Mouse (Mus musculus): ENCODE results near the gene Ogfod2. TPM values are rescaled to one million over a fixed set of nuclear protein-coding genes. Genes with fewer than 3 reads are reported as not detected.

Gene Ogfod2
- polyA plus RNA-seq, 1 experiment from 2014 or later, result 27.7 TPM

- no peak for ATAC-seq (ENCODE audit: insufficient read depth, low FRiP score)
Observed at GRCm38 (mm10) chr5:124122357-124122756, 10.3 kb downstream of the Ogfod2 start.

GRCm38 (mm10) chr5:124125093-124125492, 13.0 kb downstream of the Ogfod2 start:
- no peak overlapping the region for H3K4me2 ChIP-seq (ENCODE audit: low read depth, low read length)
- no peak overlapping the region for H3K9ac ChIP-seq (ENCODE audit: low read length)
- WGBS, result 78% methylated on average over 11 of the region's 11 CpGs
- H3K4me3 ChIP-seq (replicated peaks; ENCODE audit: low read length), result no peak overlapping the region
- H3K9me3 ChIP-seq (replicated peaks; ENCODE audit: control insufficient read depth, low read length), result no peaks in the 10 kb centered on the region
- H3K36me3 ChIP-seq (ENCODE audit: control insufficient read depth, insufficient read depth, low read length), result peaks cover 5% of the 10 kb centered on the region; the same call in 1 of the 2 replicates
- no peaks in the 10 kb centered on the region for H3K27me3 ChIP-seq (ENCODE audit: control insufficient read depth, insufficient read depth, low read length)
- no peak overlapping the region for H3K27ac ChIP-seq (ENCODE audit: low read length)
- no peak for ATAC-seq (ENCODE audit: insufficient read depth, low FRiP score)
- H3K4me1 ChIP-seq (ENCODE audit: control insufficient read depth, insufficient read depth, low read length), result no peaks in the 10 kb centered on the region

More at GRCm38 (mm10) chr5:124122357-124122756, 10.3 kb downstream of the Ogfod2 start:
- no peak overlapping the region for H3K4me3 ChIP-seq (replicated peaks; ENCODE audit: low read length)
- 86% methylated on average over 18 of the region's 18 CpGs for WGBS
- H3K36me3 ChIP-seq (ENCODE audit: control insufficient read depth, insufficient read depth, low read length), result peaks cover 8% of the 10 kb centered on the region; the same call in 1 of the 2 replicates
- no peak overlapping the region for H3K27ac ChIP-seq (ENCODE audit: low read length)
- no peaks in the 10 kb centered on the region for H3K9me3 ChIP-seq (replicated peaks; ENCODE audit: control insufficient read depth, low read length)
- H3K27me3 ChIP-seq (ENCODE audit: control insufficient read depth, insufficient read depth, low read length), result no peaks in the 10 kb centered on the region
- H3K4me2 ChIP-seq (ENCODE audit: low read depth, low read length), result no peak overlapping the region
- H3K9ac ChIP-seq (ENCODE audit: low read length), result no peak overlapping the region
- H3K4me1 ChIP-seq (ENCODE audit: control insufficient read depth, insufficient read depth, low read length), result peaks cover 5% of the 10 kb centered on the region

GRCm38 (mm10) chr5:124134261-124134660, 22.2 kb downstream of the Ogfod2 start:
- no peaks in the 10 kb centered on the region for H3K4me1 ChIP-seq (ENCODE audit: control insufficient read depth, insufficient read depth, low read length)

GRCm38 (mm10) chr5:124138066-124138465, 26.0 kb downstream of the Ogfod2 start:
- Histone ChIP-seq H3K9ac (ENCODE audit: low read length) (no peak overlapping the region), H3K27me3 (ENCODE audit: control insufficient read depth, insufficient read depth, low read length) (no peaks in the 10 kb centered on the region), H3K4me1 (ENCODE audit: control insufficient read depth, insufficient read depth, low read length) (no peaks in the 10 kb centered on the region), H3K4me3 (replicated peaks; ENCODE audit: low read length) (no peak overlapping the region), H3K36me3 (ENCODE audit: control insufficient read depth, insufficient read depth, low read length) (peaks cover 8% of the 10 kb centered on the region; the same call in 1 of the 2 replicates), H3K9me3 (replicated peaks; ENCODE audit: control insufficient read depth, low read length) (no peaks in the 10 kb centered on the region), H3K27ac (ENCODE audit: low read length) (no peak overlapping the region), H3K4me2 (ENCODE audit: low read depth, low read length) (no peak overlapping the region)
- 0 out of 2 replicates have a peak, but pooled peaks have one; percentile 19 for ATAC-seq (ENCODE audit: insufficient read depth, low FRiP score)
- WGBS, result 63% methylated on average over 7 of the region's 7 CpGs

More at GRCm38 (mm10) chr5:124134261-124134660, 22.2 kb downstream of the Ogfod2 start:
- ATAC-seq (ENCODE audit: insufficient read depth, low FRiP score), result no peak
- Histone ChIP-seq H3K27me3 (ENCODE audit: control insufficient read depth, insufficient read depth, low read length) (no peaks in the 10 kb centered on the region), H3K4me2 (ENCODE audit: low read depth, low read length) (no peak overlapping the region), H3K4me3 (replicated peaks; ENCODE audit: low read length) (no peak overlapping the region), H3K36me3 (ENCODE audit: control insufficient read depth, insufficient read depth, low read length) (no peaks in the 10 kb centered on the region), H3K9me3 (replicated peaks; ENCODE audit: control insufficient read depth, low read length) (no peaks in the 10 kb centered on the region), H3K27ac (ENCODE audit: low read length) (no peak overlapping the region), H3K9ac (ENCODE audit: low read length) (no peak overlapping the region)
- WGBS, result 88% methylated on average over 5 of the region's 5 CpGs

- H3K9me3 ChIP-seq (replicated peaks; ENCODE audit: control insufficient read depth, low read length), result no peaks in the 10 kb centered on the region
- no peaks in the 10 kb centered on the region for H3K36me3 ChIP-seq (ENCODE audit: control insufficient read depth, insufficient read depth, low read length)
- ATAC-seq (ENCODE audit: insufficient read depth, low FRiP score), result no peak
- no peaks in the 10 kb centered on the region for H3K4me1 ChIP-seq (ENCODE audit: control insufficient read depth, insufficient read depth, low read length)
- H3K27ac ChIP-seq (ENCODE audit: low read length), result no peak overlapping the region
- H3K4me3 ChIP-seq (replicated peaks; ENCODE audit: low read length), result no peak overlapping the region
- no peaks in the 10 kb centered on the region for H3K27me3 ChIP-seq (ENCODE audit: control insufficient read depth, insufficient read depth, low read length)
- 53% methylated on average over 5 of the region's 5 CpGs for WGBS
- H3K4me2 ChIP-seq (ENCODE audit: low read depth, low read length), result no peak overlapping the region
- H3K9ac ChIP-seq (ENCODE audit: low read length), result no peak overlapping the region
Observed at GRCm38 (mm10) chr5:124149028-124149427, 36.9 kb downstream of the Ogfod2 start.

- ATAC-seq (ENCODE audit: insufficient read depth, low FRiP score), result no peak
- Histone ChIP-seq H3K4me1 (ENCODE audit: control insufficient read depth, insufficient read depth, low read length) (no peaks in the 10 kb centered on the region), H3K27ac (ENCODE audit: low read length) (no peak overlapping the region), H3K36me3 (ENCODE audit: control insufficient read depth, insufficient read depth, low read length) (no peaks in the 10 kb centered on the region), H3K9me3 (replicated peaks; ENCODE audit: control insufficient read depth, low read length) (no peaks in the 10 kb centered on the region), H3K27me3 (ENCODE audit: control insufficient read depth, insufficient read depth, low read length) (no peaks in the 10 kb centered on the region), H3K4me3 (replicated peaks; ENCODE audit: low read length) (no peak overlapping the region), H3K4me2 (ENCODE audit: low read depth, low read length) (no peak overlapping the region), H3K9ac (ENCODE audit: low read length) (no peak overlapping the region)
- 80% methylated on average over 7 of the region's 7 CpGs for WGBS
Observed at GRCm38 (mm10) chr5:124150895-124151294, 38.8 kb downstream of the Ogfod2 start.

- no peak for ATAC-seq (ENCODE audit: insufficient read depth, low FRiP score)
Observed at GRCm38 (mm10) chr5:124152734-124153133, 40.6 kb downstream of the Ogfod2 start.

GRCm38 (mm10) chr5:124155943-124156342, 43.8 kb downstream of the Ogfod2 start:
- H3K4me3 ChIP-seq (replicated peaks; ENCODE audit: low read length), result no peak overlapping the region
- H3K27ac ChIP-seq (ENCODE audit: low read length), result no peak overlapping the region
- H3K27me3 ChIP-seq (ENCODE audit: control insufficient read depth, insufficient read depth, low read length), result no peaks in the 10 kb centered on the region
- 71% methylated on average over 5 of the region's 5 CpGs for WGBS
- H3K9ac ChIP-seq (ENCODE audit: low read length), result no peak overlapping the region
- H3K36me3 ChIP-seq (ENCODE audit: control insufficient read depth, insufficient read depth, low read length), result no peaks in the 10 kb centered on the region
- no peak overlapping the region for H3K4me2 ChIP-seq (ENCODE audit: low read depth, low read length)
- no peaks in the 10 kb centered on the region for H3K9me3 ChIP-seq (replicated peaks; ENCODE audit: control insufficient read depth, low read length)
- H3K4me1 ChIP-seq (ENCODE audit: control insufficient read depth, insufficient read depth, low read length), result peaks cover 9% of the 10 kb centered on the region; the same call in 1 of the 2 replicates
- no peak for ATAC-seq (ENCODE audit: insufficient read depth, low FRiP score)

More at GRCm38 (mm10) chr5:124152734-124153133, 40.6 kb downstream of the Ogfod2 start:
- Histone ChIP-seq H3K27me3 (ENCODE audit: control insufficient read depth, insufficient read depth, low read length) (no peaks in the 10 kb centered on the region), H3K4me1 (ENCODE audit: control insufficient read depth, insufficient read depth, low read length) (no peaks in the 10 kb centered on the region), H3K4me2 (ENCODE audit: low read depth, low read length) (no peak overlapping the region), H3K4me3 (replicated peaks; ENCODE audit: low read length) (no peak overlapping the region), H3K36me3 (ENCODE audit: control insufficient read depth, insufficient read depth, low read length) (no peaks in the 10 kb centered on the region), H3K9me3 (replicated peaks; ENCODE audit: control insufficient read depth, low read length) (no peaks in the 10 kb centered on the region), H3K9ac (ENCODE audit: low read length) (no peak overlapping the region), H3K27ac (ENCODE audit: low read length) (no peak overlapping the region)
- WGBS, result 65% methylated on average over 4 of the region's 4 CpGs

- ATAC-seq (ENCODE audit: insufficient read depth, low FRiP score), result no peak
- Histone ChIP-seq H3K4me1 (ENCODE audit: control insufficient read depth, insufficient read depth, low read length) (peaks cover 17% of the 10 kb centered on the region), H3K4me3 (replicated peaks; ENCODE audit: low read length) (no peak overlapping the region), H3K36me3 (ENCODE audit: control insufficient read depth, insufficient read depth, low read length) (no peaks in the 10 kb centered on the region), H3K9ac (ENCODE audit: low read length) (no peak overlapping the region), H3K27me3 (ENCODE audit: control insufficient read depth, insufficient read depth, low read length) (no peaks in the 10 kb centered on the region), H3K4me2 (ENCODE audit: low read depth, low read length) (no peak overlapping the region), H3K9me3 (replicated peaks; ENCODE audit: control insufficient read depth, low read length) (no peaks in the 10 kb centered on the region), H3K27ac (ENCODE audit: low read length) (no peak overlapping the region)
- 59% methylated on average over 4 of the region's 4 CpGs for WGBS
Observed at GRCm38 (mm10) chr5:124158305-124158704, 46.2 kb downstream of the Ogfod2 start.
